Mouse (Mus musculus): Measurements from ENCODE around the gene Nfil3. TPM values are rescaled to one million over a fixed set of nuclear protein-coding genes. Genes with fewer than 3 reads are reported as not detected.

The Nfil3 gene
- 10 to 100 TPM in 2 of 4 experiments, 1 to 10 TPM in 2; 7.3 to 22.4 (median 9.0) TPM for total RNA-seq (2022)

DNA sequence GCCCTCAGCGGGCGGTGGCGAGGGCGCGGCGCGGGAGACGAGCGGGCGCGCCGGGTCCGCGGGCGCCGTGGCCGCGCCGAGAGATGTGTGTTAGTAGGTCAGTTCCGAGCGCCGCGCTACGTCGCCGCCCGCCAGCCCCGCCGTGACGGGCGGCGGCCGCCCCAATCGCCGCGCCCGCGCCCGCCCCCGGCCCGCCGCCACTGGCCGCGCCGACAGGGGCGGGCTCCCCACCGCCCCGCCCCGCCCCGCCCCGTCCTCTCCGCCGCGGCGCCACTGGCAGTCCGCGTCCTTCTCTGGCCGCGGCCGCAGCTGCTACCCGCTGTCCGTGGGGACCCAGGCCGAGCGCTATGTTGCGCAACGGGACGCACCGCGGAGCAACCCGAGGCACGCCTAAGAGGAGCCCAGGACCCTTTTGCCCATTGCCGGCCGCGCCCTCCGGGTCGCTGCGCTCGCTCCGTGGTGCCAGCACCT, at the start of gene Nfil3:
TSS of gene Nfil3 (minus strand) at position 123 of the 471 bp plus-strand sequence.
- DNase-seq, result peak; percentile 72

DNA sequence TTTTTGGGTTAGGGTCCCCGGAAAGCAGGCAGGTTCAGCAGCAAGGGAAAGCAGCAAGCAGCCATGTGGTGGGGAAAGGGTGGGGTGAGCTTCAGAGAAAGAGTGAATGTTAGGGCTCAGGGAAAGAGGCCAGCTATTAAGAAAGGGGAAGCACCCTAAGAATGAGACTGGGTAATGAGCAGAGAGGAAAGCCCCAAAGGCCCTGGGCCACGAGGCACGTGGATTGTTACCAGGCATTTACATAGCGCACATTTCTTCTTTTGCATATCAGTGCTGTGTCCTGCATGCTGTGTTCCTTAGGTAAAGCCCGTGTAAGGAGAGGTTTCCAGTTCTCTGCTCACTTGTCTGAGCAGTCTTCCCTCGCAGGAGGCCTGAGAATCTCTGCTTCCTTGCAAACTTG, 43.4 kb upstream of the Nfil3 start:
- DNase-seq, result no peak

DNA sequence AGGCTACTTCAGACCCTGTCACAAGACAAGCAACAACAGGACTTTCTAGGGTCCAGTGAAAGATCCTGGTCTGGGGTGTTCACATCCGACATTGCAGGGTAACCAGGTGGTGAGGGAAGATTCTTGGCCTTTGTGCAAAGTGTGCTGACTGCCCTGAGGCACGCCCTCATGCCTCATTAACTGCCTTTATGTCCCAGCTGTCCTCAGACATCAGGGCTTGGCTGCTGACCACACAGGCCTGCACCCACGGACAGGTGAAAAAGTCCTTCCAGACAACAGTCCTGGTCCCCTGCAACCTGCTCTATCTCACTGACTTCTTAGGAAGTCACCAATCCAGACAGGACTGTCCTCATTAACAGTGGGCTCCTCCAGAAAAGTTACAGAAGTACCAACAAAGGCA, 39.4 kb upstream of the Nfil3 start:
- DNase-seq, result no peak

DNA sequence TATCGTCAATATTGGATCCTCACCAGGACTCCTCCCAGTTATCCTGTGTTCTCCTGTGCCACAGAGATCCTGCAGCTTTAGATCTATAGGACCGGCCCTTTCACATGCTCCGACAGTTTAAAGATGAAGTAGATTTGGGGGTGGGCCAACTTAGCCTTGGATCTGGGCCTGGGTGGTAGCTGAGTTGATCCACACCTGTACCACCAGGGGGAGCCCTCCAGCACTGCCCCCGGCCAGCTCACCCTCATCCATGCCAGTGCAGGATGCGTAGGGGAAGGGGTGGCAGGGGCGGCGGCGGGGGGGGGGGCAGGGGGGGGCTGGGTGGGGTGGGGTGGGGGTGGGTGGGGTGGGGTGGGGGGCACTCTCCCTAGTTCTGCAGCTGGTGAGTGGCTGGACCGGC, 38.7 kb upstream of the Nfil3 start:
- DNase-seq, result no peak

- DNase-seq, result no peak
Measured at GRCm38 (mm10) chr13:53018976-53019375, 38.1 kb upstream of the Nfil3 start.

- no peak for DNase-seq
Measured at GRCm38 (mm10) chr13:53017983-53018382, 37.1 kb upstream of the Nfil3 start.

- no peak for DNase-seq
Measured at GRCm38 (mm10) chr13:53017117-53017516, 36.2 kb upstream of the Nfil3 start.

GRCm38 (mm10) chr13:53011426-53011825, 30.6 kb upstream of the Nfil3 start:
- no peak for DNase-seq

GRCm38 (mm10) chr13:53008489-53009184, 27.8 kb upstream of the Nfil3 start:
- peak; percentile 55 for DNase-seq

DNA sequence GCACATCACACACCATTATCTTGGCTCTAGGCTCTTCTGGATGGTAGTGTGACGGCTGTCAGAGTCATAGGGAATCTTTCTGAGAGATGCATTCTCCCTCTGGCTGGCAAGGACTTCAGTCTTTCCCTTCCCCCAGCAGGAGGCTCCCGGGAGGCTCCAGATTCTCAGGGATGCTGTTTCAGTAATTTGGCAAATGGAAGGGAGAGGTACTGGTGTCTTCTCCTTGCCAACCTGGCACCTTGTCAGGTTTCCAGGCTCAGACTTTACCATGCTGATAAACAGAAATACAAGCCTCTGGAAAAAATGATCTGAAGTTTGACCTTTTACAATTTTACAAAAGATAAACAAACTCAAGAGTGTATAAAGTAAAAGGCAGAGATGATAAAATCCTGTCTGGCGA, 26.9 kb upstream of the Nfil3 start:
- DNase-seq, result no peak

GRCm38 (mm10) chr13:53003286-53003685, 22.4 kb upstream of the Nfil3 start:
- DNase-seq, result peak; percentile 58

- DNase-seq, result peak; percentile 65
Measured at GRCm38 (mm10) chr13:53001511-53001935, 20.6 kb upstream of the Nfil3 start.

GRCm38 (mm10) chr13:53000481-53000880, 19.6 kb upstream of the Nfil3 start:
- DNase-seq, result no peak

- DNase-seq, result no peak
Measured at GRCm38 (mm10) chr13:52998541-52998940, 17.7 kb upstream of the Nfil3 start.

GRCm38 (mm10) chr13:52997806-52998205, 16.9 kb upstream of the Nfil3 start:
- no peak for DNase-seq

DNA sequence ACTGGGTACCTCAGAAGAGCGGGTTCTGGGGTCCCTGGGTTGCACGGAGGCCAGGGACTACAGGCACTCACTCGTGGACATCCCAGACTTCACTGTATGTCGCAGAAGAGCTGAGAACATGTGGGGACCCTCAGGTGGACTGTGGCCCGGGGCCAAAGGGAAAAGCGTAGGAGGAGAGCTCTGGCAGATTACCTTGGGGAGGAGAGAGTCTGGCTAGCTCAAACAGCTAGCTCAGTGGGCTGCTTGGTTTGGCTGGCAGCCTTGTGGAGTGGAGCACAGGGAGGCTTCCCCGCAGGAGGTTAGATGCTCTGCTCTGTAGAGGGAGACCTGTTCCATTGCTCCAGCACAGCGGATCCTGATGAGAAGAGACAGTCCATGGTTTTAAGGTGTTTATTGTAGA, 15.3 kb upstream of the Nfil3 start:
- DNase-seq, result no peak

GRCm38 (mm10) chr13:52994197-52994881, 13.5 kb upstream of the Nfil3 start:
- no peak for DNase-seq

GRCm38 (mm10) chr13:52990139-52990538, 9.3 kb upstream of the Nfil3 start:
- no peak for DNase-seq

DNA sequence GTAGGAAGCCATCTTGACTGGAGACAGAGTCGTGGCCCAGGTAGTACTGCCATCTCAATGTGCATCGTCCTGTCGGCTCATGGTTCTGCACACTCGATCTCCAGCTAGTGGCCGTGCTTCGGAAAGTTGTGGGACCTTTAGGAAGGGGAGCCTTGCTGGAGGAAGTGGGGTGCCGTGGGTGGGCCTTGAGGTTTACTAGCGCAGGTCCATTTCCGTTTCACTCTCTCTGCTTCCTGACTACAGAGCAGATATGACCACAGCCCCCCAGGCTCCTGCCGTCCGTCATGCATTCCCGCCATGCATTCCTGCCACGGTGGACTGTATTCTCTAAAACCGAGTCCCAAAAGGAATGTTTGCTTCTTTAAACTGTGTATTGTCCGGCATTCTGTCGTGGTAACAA, 8.1 kb upstream of the Nfil3 start:
- no peak for DNase-seq

- no peak for DNase-seq
Measured at GRCm38 (mm10) chr13:52987880-52988279, 7.0 kb upstream of the Nfil3 start.

DNA sequence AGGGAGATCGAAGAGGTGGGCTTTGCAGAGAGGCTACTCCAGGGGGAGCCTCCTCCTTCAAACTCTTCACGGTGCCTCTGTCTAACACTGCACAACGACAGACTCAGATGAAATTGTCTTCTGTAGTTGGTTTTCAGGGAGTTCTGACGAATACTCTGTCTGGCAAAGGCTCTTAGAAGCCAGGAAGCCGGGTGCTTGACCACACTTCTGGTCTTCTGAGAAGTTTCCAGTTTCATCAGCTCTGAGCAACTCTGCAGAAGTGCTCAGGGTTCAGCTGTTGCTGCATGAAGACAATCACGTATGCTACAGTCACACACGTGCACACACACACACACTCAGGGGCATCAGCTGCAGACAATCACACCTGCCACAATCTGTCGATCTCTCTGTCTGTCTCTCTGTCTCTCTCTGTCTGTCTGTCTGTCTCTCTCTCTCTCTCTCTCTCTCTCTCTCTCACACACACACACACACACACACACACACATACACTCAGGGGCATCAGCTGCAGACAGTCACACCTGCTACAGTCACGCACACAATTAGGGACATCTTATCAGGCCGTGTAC, 5.4 kb upstream of the Nfil3 start:
- DNase-seq, result no peak

GRCm38 (mm10) chr13:52985508-52986214, 4.8 kb upstream of the Nfil3 start:
- no peak for DNase-seq

DNA sequence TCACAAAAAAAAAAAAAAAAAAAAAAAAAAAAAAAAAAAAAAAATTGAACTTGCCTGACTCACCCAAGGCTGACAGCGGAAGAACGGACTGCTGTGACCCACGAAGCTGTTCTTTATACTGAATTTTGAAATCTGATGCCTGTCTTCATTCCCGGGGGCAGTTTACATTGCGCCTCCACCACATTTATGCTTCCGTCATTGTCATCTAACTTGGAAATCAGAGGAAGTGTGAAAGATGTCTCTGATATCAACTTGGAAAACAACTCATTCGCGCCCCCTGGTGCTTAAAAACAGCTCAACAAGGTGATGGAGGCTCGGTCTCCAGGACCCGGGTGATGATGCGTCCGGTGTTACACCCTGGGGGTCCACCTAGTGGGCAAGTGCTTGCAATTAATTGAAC, 1.8 kb upstream of the Nfil3 start:
- DNase-seq, result peak; percentile 79
